8 mouse cellular contexts compared by ENCODE assay signal in genomic region chr10:108331784-108332561, GRCm38 (mm10). TPM values are rescaled to one million over a fixed set of nuclear protein-coding genes. Genes with fewer than 3 reads are reported as not detected.
DNase-seq lines count a peak whose midpoint lies in the region; ATAC-seq and TF ChIP-seq lines count a peak whose summit lies in the region.

Gene Pawr, plus strand, starts transcription at chr10:108332121.

- peak within 1 kb of the TSS; percentile 79 for H3K4me2 ChIP-seq in heart, embryonic 12.5 days
- peak within 1 kb of the TSS; percentile 72 for H3K4me2 ChIP-seq in kidney, embryonic 14.5 days (replicated peaks; ENCODE audit: low read depth, low read length)
- H3K4me2 ChIP-seq in lung, embryonic 14.5 days: peak within 1 kb of the TSS; percentile 76

- ATAC-seq in heart, embryonic 12.5 days (ENCODE audit: insufficient number of reproducible peaks, low FRiP score): peak; percentile 94
- ATAC-seq in kidney, embryonic 14.5 days (ENCODE audit: low FRiP score, low TSS enrichment): peak; percentile 95
- peak; percentile 95 for ATAC-seq in lung, embryonic 14.5 days (ENCODE audit: insufficient read depth)

- H3K27ac ChIP-seq in embryonic facial prominence, embryonic 10.5 days (replicated peaks): peak within 1 kb of the TSS; percentile 88
- H3K27ac ChIP-seq in heart, embryonic 12.5 days (ENCODE audit: poor library complexity, severe bottlenecking): peak within 1 kb of the TSS; percentile 90
- peak within 1 kb of the TSS; percentile 86 for H3K27ac ChIP-seq in kidney, embryonic 14.5 days (ENCODE audit: low read depth, low read length)
- H3K27ac ChIP-seq in lung, embryonic 14.5 days (ENCODE audit: low read depth): peak within 1 kb of the TSS; percentile 86
- H3K27ac ChIP-seq in olfactory bulb, adult 2 months (ENCODE audit: insufficient read depth, low read depth, low read length): no peak within 1 kb of the TSS

- no peak for TF ChIP-seq CTCF in lung, embryonic 14.5 days (IDR thresholded peaks at IDR 0.05; ENCODE audit: low read depth)
- TF ChIP-seq CTCF in olfactory bulb, adult 2 months (IDR thresholded peaks at IDR 0.05; ENCODE audit: insufficient read depth, low read depth, low read length): no peak

- DNase-seq in CD4-positive, CD25-positive, alpha-beta regulatory T cell, adult 2 months (ENCODE audit: low read depth, low spot score): peak; percentile 64
- peak; percentile 85 to 89 for DNase-seq in adrenal gland, postnatal 36 days
- peak; percentile 94 for DNase-seq in embryonic facial prominence, embryonic 10.5 days (ENCODE audit: low spot score)
- peak; percentile 88 for DNase-seq in lung, embryonic 14.5 days
- peak; percentile 31 for DNase-seq in thymus, postnatal 0 days (ENCODE audit: low spot score)

- under 1% methylated on average over 85 of the region's 85 CpGs for whole genome bisulfite sequencing in embryonic facial prominence, embryonic 10.5 days
- WGBS in heart, embryonic 12.5 days: under 1% methylated on average over 65 of the region's 85 CpGs
- under 1% methylated on average over 68 of the region's 85 CpGs for WGBS in kidney, embryonic 14.5 days
- under 1% methylated on average over 81 of the region's 85 CpGs for WGBS in lung, embryonic 14.5 days
- WGBS in olfactory bulb, adult 2 months: 1% methylated on average over 75 of the region's 85 CpGs

- H3K4me1 ChIP-seq in embryonic facial prominence, embryonic 10.5 days: peaks cover 18% of the 10 kb centered on the region
- peaks cover 9% of the 10 kb centered on the region; the same call in 1 of the 2 replicates for H3K4me1 ChIP-seq in heart, embryonic 12.5 days (replicated peaks)
- 0 out of 2 replicates have a peak, but pooled peaks cover 10% of the 10 kb centered on the region for H3K4me1 ChIP-seq in kidney, embryonic 14.5 days (ENCODE audit: control insufficient read depth, insufficient read depth, low read length)
- peaks cover 3% of the 10 kb centered on the region; the same call in 1 of the 2 replicates for H3K4me1 ChIP-seq in lung, embryonic 14.5 days (ENCODE audit: insufficient read depth)
- peaks cover 5% of the 10 kb centered on the region for H3K4me1 ChIP-seq in olfactory bulb, adult 2 months (ENCODE audit: control insufficient read depth, insufficient read depth, low read length)

- H3K27me3 ChIP-seq in embryonic facial prominence, embryonic 10.5 days (replicated peaks; ENCODE audit: low read depth, poor library complexity, severe bottlenecking): peaks cover 20% of the 10 kb centered on the region
- 0 out of 2 replicates have a peak, but pooled peaks cover 3% of the 10 kb centered on the region for H3K27me3 ChIP-seq in heart, embryonic 12.5 days (replicated peaks)
- H3K27me3 ChIP-seq in kidney, embryonic 14.5 days (ENCODE audit: control insufficient read depth, insufficient read depth, low read length): no peaks in the 10 kb centered on the region
- H3K27me3 ChIP-seq in lung, embryonic 14.5 days (ENCODE audit: insufficient read depth, low read length): no peaks in the 10 kb centered on the region

- no peaks in the 10 kb centered on the region for H3K9me3 ChIP-seq in embryonic facial prominence, embryonic 10.5 days
- H3K9me3 ChIP-seq in heart, embryonic 12.5 days (replicated peaks): no peaks in the 10 kb centered on the region
- H3K9me3 ChIP-seq in kidney, embryonic 14.5 days (ENCODE audit: control insufficient read depth, low read length): no peaks in the 10 kb centered on the region
- H3K9me3 ChIP-seq in lung, embryonic 14.5 days (ENCODE audit: low read depth, low read length): no peaks in the 10 kb centered on the region

- peak within 1 kb of the TSS; percentile 87 for H3K4me3 ChIP-seq in embryonic facial prominence, embryonic 10.5 days
- peak within 1 kb of the TSS; percentile 91 for H3K4me3 ChIP-seq in heart, embryonic 12.5 days
- H3K4me3 ChIP-seq in kidney, embryonic 14.5 days (ENCODE audit: low read length): peak within 1 kb of the TSS; percentile 92
- peak within 1 kb of the TSS; percentile 83 for H3K4me3 ChIP-seq in lung, embryonic 14.5 days (ENCODE audit: low read depth, low read length)
- peak within 1 kb of the TSS; percentile 57 for H3K4me3 ChIP-seq in olfactory bulb, adult 2 months (ENCODE audit: insufficient read depth, low read depth, low read length)

- H3K36me3 ChIP-seq in embryonic facial prominence, embryonic 10.5 days (replicated peaks): 0 out of 2 replicates have a peak, but pooled peaks cover 3% of the 10 kb centered on the region
- peaks cover 13% of the 10 kb centered on the region; the same call in 1 of the 2 replicates for H3K36me3 ChIP-seq in heart, embryonic 12.5 days
- H3K36me3 ChIP-seq in kidney, embryonic 14.5 days (ENCODE audit: control insufficient read depth, insufficient read depth, low read length): no peaks in the 10 kb centered on the region
- no peaks in the 10 kb centered on the region; the same call in 1 of the 2 replicates for H3K36me3 ChIP-seq in lung, embryonic 14.5 days (ENCODE audit: insufficient read depth)

- H3K9ac ChIP-seq in heart, embryonic 12.5 days: peak within 1 kb of the TSS; percentile 95
- H3K9ac ChIP-seq in kidney, embryonic 14.5 days (ENCODE audit: low read depth, low read length): peak within 1 kb of the TSS; percentile 93
- peak within 1 kb of the TSS; percentile 83 for H3K9ac ChIP-seq in lung, embryonic 14.5 days

- TF ChIP-seq POLR2A in olfactory bulb, adult 2 months (IDR thresholded peaks at IDR 0.05; ENCODE audit: insufficient read depth, low read depth, low read length): no peak

RNA-seq across cellular contexts. Expression of gene Pawr, which starts in this region (rescaled TPM):
- 10 to 100 TPM; 10.7 to 13.0 TPM for total RNA-seq in adrenal gland, postnatal 36 days (2021)
- 7.6 and 9.1 TPM in 2 replicates for polyA plus RNA-seq in embryonic facial prominence, embryonic 10.5 days (2016; fragmentation: Nextera tagmentation; extraction: Ambion mirVana)
- 21.0 and 23.2 TPM in 2 replicates for polyA plus RNA-seq in heart, embryonic 12.5 days (2016; fragmentation: Nextera tagmentation; extraction: Ambion mirVana)
- polyA plus RNA-seq in kidney, embryonic 14.5 days (2014; fragmentation: Nextera tagmentation; extraction: Ambion mirVana): 25.3 and 26.4 TPM in 2 replicates
- 25.5 and 27.4 TPM in 2 replicates for polyA plus RNA-seq in lung, embryonic 14.5 days (2014; fragmentation: Nextera tagmentation; extraction: Ambion mirVana)
- not detected in 2 replicates for polyA plus RNA-seq in olfactory bulb, adult 2 months (2012; ENCODE audit: insufficient read depth, insufficient read length, low replicate concordance, missing spikeins)
- 3.3 and 4.0 TPM in 2 replicates for polyA plus RNA-seq in thymus, postnatal 0 days (2015; fragmentation: Nextera tagmentation; extraction: Ambion mirVana)

Comparison
In these comparisons a context has a peak if more than half of its experiments do, and no peak if none do; other contexts are left out.
1. DNase-seq: peak in every context shown above with its lines; median percentile 94 in embryonic facial prominence, embryonic 10.5 days; 88 in lung, embryonic 14.5 days; 87 in adrenal gland, postnatal 36 days; 64 in CD4-positive, CD25-positive, alpha-beta regulatory T cell, adult 2 months; 31 in thymus, postnatal 0 days.